Mouse (Mus musculus) layer of hippocampus, postnatal 14 days (tissue): ENCODE measurements around the gene Nat8f2. TPM values are rescaled to one million over a fixed set of nuclear protein-coding genes. Genes with fewer than 3 reads are reported as not detected.
"Not testable (repeated sequence)": the region's sequence is repeated elsewhere in the genome, so short reads cannot be mapped to it uniquely, and the experiment has no call there.

ENCODE experiments used
- DNase-seq, 2 experiments: peaks; one replicate each; pipeline ENCODE4 v3.0.0; 2021 to 2022; ENCODE audit warnings: low spot score in 2 of 2, mixed read lengths in 1 of 2
- long read RNA-seq, 2 experiments: library from polyadenylated mRNA; stranded (forward); transcript quantifications; one replicate each; pipeline ENCODE4 v2.0.0; 2021
- total RNA-seq, 2 experiments: library from RNA; stranded (reverse); gene quantifications; 2 replicates each; pipeline ENCODE4 v1.2.3; 2021

Gene Nat8f2
- 1 to 10 TPM; 1.0 to 1.2 TPM for total RNA-seq
- long read RNA-seq, experiment 1, partial matches to known transcripts = 0 of 1 reads
- long read RNA-seq, experiment 1, other reads (novel, unspliced or antisense) = 1 of 1 reads
- long read RNA-seq, experiment 2 = 0 reads

- not testable (repeated sequence) for DNase-seq
These were observed at the start of gene Nat8f2 for GRCm38 (mm10) chr6:85869006-85869405. Nat8f2 (minus strand) TSS chr6:85869158.

DNA sequence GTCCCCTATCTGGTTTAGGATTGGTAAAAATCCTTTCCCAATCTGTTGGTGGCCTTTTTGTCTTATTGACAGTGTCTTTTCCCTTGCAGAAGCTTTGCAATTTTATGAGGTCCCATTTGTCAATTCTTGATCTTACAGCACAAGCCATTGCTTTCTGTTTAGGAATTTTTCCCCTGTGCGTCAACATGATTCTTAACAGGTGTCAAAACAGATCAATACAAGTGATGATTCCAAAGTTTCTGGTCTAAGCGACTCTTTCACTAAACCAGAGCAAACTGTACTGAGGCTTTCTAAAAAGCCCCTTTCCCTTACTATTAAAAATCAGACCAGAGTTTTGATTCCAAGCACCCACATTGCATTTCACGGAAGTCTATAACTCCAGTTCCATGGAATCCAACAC lies 49.4 kb upstream of the Nat8f2 start:
- not testable (repeated sequence) for DNase-seq

GRCm38 (mm10) chr6:85916596-85916995 lies 47.6 kb upstream of the Nat8f2 start:
- DNase-seq = no peak

GRCm38 (mm10) chr6:85915539-85916513 lies 46.9 kb upstream of the Nat8f2 start, which contains the start of gene Nat8f1:
Nat8f1 (minus strand) TSS chr6:85915687.
- peak; percentile 93 to 94 for DNase-seq

- no peak for DNase-seq
These were observed 46.2 kb upstream of the Nat8f2 start for GRCm38 (mm10) chr6:85915141-85915538.

DNA sequence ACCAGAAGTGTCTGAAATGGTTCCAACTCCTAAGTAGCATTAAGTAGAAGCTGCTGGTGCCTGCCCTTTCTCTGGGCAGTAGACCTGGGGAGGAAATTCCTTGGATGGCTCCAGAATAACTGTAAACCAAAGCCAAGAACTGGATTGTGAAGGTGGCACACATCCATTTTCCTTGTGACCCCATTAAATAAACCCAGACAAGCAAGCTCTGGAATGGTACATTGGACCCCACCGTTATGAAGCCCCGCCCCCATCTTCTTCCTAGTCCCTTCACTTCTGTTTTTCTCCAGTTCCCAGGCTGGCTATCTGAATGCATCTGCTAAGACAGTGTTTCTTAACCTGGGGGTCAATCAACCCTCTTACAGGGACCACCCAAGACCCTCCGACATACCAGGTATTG lies 42.6 kb upstream of the Nat8f2 start, which contains the start of gene Tprkb:
Gene Tprkb (plus strand): TSS at position 279 of the 400 bp plus-strand sequence.
- DNase-seq = peak in 1 of 2 experiments; percentile 23

GRCm38 (mm10) chr6:85909704-85910103 lies 40.7 kb upstream of the Nat8f2 start:
- DNase-seq = no peak

DNA sequence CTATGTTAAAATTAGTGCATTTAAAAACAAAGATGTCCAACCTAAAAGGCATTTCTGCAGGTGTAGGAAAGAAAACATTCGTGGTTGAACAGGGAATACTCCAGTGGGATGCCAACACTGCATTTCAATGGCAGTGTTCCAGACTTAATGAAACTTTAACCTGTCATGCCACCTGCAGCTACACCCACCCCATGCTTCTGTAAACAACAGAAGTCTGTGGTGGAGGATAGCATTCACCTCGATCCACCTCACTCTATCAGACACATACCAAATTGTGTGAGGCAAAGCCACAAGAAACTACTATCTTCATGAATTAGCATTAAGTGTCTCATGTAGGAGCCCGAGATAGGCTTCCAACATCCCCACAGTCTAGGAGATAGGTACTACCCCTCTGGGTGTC lies 39.4 kb upstream of the Nat8f2 start:
- no peak for DNase-seq

GRCm38 (mm10) chr6:85906911-85907351 lies 38.0 kb upstream of the Nat8f2 start:
- peak; percentile 57 to 76 for DNase-seq

DNA sequence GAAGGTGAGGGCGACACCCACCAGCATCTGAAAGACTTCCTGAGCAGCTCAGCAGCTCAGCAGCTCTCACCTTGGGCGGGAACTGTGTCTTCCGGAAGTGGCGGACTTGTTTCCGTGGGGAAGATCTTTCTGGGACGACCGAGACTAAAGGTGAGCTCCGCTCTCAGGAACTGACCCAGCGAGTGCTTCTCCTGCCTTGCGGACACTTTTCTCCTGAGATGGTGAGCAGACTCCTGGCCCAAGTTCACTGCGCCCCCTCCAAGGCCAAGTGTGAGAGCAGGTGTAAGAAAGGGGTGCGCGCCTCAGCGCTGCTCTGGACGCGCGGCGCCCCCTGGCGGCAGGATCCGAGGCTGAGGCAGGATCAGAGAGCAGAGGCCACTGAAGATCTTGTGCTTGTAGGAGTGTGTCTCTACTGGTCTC lies 35.7 kb upstream of the Nat8f2 start, which contains the start of gene Nat8f4:
Gene Nat8f4 (minus strand): TSS at position 243 of the 420 bp plus-strand sequence.
- peak; percentile 76 to 80 for DNase-seq

DNA sequence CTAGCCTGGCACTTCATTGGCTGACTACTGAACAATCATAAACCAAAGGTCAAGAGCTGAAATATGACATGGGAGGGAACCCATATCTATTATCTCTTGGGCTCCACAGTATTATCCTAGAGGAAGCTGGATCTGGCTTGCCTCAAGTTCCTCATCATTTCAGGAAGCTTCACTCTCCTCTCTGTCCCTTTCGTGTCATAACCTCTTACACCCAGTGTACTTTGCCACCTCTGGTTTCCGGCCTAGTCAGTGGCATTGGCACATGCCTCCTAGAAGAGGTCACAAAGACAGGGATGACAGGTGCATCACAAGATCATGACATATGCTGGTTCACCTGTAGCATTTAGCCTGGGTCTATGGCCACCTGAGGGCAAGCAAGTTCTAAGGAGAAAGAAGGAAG lies 33.3 kb upstream of the Nat8f2 start:
- DNase-seq = no peak

DNA sequence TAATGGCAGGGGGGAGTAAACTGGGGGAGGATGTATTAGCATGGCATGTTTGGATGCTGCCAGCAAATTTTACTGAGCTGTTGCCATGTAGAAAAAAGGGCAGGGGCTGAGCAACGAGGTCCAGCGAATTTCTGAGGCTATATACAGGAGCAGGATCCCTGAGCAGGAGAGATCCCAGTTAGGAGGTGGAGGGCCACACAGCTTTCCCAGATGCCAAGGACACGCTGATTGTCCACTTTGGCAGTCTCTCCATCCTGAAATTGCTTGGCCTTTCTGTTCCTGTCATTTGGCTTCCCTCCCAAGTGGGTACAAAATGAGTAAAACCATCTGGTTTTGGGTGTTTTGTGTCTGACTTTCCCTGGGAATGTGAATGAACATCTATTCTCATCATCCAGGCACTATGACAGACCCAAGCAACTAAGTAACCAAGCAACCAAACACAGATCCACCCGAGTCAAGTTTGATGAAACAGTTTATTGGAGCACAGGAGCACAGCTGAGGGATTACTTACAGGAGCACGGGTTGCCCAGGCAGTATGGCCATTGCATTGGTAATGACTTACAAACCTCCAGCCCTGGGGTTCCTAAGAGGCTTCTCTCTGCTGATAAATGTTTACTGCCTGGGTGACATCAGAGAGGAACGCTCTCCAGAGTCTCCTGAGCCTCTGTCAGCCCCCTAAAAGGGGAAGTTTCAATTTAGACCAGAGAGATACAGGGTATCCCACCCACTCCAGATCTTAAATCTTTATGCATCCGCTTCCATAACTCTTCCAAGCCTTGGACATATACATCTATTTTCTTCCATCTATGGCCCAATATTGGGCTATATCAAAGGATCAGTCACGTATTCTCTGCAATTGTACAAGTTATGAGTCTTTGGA lies 29.9 kb upstream of the Nat8f2 start:
- DNase-seq = peak in 1 of 2 experiments; percentile 34

DNA sequence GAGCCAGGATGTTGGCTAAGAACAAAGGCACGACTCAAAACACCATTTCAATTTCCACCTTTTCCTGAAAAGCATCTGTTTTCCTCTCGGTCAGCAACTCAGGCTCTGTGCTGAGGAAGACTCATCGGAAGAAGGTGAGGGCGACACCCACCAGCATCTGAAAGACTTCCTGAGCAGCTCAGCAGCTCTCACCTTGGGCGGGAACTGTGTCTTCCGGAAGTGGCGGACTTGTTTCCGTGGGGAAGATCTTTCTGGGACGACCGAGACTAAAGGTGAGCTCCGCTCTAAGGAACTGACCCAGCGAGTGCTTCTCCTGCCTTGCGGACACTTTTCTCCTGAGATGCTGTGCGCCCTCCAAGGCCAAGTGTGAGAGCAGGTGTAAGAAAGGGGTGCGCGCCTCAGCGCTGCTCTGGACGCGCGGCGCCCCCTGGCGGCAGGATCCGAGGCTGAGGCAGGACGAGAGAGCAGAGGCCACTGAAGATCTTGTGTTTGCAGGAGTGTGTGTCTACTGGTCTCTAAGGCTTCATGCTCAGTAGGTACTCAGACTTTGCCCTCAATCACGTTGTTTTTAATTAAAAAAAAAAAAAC lies 26.2 kb upstream of the Nat8f2 start:
- not testable (repeated sequence) for DNase-seq

DNA sequence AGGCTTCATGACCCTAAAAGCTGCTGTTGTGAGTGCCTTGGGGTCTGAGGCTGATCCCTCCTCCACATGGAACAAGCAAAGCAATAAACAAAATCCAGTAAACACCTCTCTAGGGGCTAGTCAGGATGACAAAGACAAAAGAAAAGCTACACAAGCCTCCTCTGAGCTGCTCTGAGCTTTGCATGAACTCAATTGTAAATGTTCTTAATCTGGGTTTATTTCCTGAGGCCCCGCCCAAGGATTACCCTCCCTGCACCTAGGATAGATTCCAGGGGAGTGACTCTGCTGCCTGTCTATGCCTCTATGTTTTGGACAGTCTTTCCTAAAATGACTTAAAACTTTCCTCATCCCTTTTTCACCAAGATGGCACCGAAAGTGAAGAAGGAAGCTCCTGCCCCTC lies 20.0 kb upstream of the Nat8f2 start:
- DNase-seq = no peak

GRCm38 (mm10) chr6:85884311-85884710 lies 15.4 kb upstream of the Nat8f2 start:
- DNase-seq = no peak

- DNase-seq = not testable (repeated sequence)
These were observed 14.3 kb upstream of the Nat8f2 start for GRCm38 (mm10) chr6:85883246-85883645.

- no peak for DNase-seq
These were observed 950 bp downstream of the Nat8f2 start for GRCm38 (mm10) chr6:85867726-85868690.

DNA sequence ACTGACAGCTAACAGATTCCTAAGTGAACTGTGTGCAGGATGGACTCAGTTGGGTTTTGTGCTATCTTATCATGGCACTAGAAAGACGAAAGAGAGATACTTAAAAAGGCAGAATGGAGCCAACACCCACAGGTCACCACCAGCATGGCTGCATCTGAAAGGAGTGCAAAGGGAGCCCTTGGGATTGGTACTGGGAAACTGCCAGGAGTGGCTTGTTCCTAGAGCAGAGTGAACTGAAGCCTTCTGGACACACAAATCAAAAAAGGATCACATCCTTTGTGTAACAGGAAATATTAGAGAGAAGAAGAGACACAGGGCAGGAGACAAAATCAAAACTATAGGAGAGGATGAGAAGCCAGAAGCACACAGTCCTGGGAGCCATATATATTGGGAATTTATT lies 2.0 kb downstream of the Nat8f2 start:
- not testable (repeated sequence) for DNase-seq

GRCm38 (mm10) chr6:85866166-85866565 lies 2.8 kb downstream of the Nat8f2 start:
- not testable (repeated sequence) for DNase-seq
